Mouse (Mus musculus) CD4-positive, CD25-positive, alpha-beta regulatory T cell, adult 2 months (primary cell): ENCODE measurements at regions not wholly inside any gene's neighbourhood (a gene's known extent, or its start where the extent isn't known, plus 50 kb on each side); places are given as distances from the start of the nearest gene placed in this dataset.

Experiments
- DNase-seq: peaks from one replicate; pipeline ENCODE4 v3.0.0-alpha.2; 2012; ENCODE audit warnings: low read depth, low spot score

- no peak for DNase-seq
These were observed 151.9 kb downstream of the Qrsl1 start for GRCm38 (mm10) chr10:43749496-43750110.

GRCm38 (mm10) chr10:43750401-43750800 lies 151.1 kb downstream of the Qrsl1 start:
- no peak for DNase-seq

DNA sequence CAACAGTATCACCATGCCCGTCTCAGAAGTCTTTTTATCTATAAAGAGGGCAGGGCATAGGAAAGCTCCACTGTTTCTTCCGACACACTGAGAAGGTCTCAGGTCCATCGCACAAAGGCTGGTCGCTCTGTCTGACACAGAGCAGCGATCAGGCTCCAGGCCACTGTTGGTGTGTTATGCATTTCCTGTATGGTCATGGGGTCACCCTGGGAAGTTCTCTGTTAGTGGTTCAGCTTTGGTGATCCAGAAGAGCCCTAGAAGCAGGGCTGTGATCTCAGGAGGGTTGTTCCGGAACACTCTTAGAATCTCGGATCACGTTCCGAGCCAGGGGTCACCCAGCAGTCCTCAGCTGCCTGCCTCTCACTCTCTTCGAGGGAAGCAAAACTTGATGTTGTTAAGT lies 150.7 kb downstream of the Qrsl1 start:
- no peak for DNase-seq

GRCm38 (mm10) chr10:43751881-43752675 lies 149.5 kb downstream of the Qrsl1 start:
- no peak for DNase-seq

- no peak for DNase-seq
These were observed 144.5 kb downstream of the Qrsl1 start for GRCm38 (mm10) chr10:43756881-43757565.

GRCm38 (mm10) chr10:43758124-43759025 lies 143.2 kb downstream of the Qrsl1 start:
- peak; percentile 13 for DNase-seq

GRCm38 (mm10) chr10:43759186-43759905 lies 142.2 kb downstream of the Qrsl1 start:
- DNase-seq, result peak; percentile 12

- DNase-seq, result no peak
These were observed 141.7 kb downstream of the Qrsl1 start for GRCm38 (mm10) chr10:43759906-43760281.

- no peak for DNase-seq
These were observed 139.5 kb downstream of the Qrsl1 start for GRCm38 (mm10) chr10:43761979-43762570.

GRCm38 (mm10) chr10:43764581-43764980 lies 137.0 kb downstream of the Qrsl1 start:
- no peak for DNase-seq

- no peak for DNase-seq
These were observed 136.3 kb downstream of the Qrsl1 start for GRCm38 (mm10) chr10:43765275-43765674.

DNA sequence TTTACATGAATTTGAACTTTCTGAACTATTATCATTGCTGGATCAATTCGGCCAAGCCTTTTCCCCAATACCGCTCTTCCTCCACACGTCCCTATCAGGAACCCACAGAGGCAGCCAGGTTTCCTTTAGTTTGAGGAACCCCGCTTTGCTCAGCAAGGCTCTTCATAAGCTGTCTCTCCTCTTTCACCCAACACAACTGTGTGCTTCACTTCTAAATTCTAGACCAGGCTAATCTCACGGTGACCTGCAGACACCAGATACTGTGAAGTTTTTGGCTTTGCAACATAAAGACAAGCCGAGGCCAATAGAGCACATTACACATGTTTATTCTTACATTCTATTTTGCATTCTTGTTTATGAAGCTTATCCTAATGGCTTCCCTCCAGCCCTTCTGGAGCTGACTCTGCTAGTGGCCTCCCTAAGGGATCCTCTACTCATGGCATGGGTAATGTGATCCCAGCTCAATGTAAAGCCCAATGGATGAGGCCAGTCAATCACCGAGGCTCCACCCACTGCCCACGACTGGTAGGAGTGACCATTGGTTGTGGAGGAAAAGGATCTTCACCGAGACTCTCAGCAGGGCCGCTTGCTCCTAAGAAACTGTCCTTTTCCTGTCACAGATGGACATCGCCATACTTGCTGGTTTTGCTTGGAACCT lies 135.6 kb downstream of the Qrsl1 start:
- DNase-seq, result no peak

GRCm38 (mm10) chr10:43767961-43768726 lies 133.4 kb downstream of the Qrsl1 start:
- DNase-seq, result no peak

GRCm38 (mm10) chr10:43769026-43769425 lies 132.5 kb downstream of the Qrsl1 start:
- no peak for DNase-seq

DNA sequence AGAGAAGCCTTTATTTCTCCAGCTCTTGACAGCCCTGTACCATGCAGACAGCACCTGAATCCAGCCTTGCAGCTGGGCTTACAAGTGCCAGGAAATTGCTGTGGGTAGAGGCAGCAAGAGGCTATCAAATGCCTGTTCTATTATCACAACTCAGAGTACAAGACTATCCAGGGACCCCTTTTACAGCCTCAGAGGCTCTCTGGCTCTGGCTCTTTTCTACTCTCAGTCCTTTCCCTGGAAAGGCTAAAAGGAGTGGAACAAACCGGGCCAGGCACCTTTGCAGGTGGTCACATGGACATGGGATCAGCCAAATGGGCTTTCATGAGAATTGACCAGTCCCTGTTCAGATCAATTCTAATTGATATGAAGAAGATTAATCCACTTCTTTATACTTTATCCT lies 125.7 kb downstream of the Qrsl1 start:
- no peak for DNase-seq

- no peak for DNase-seq
These were observed 123.6 kb downstream of the Qrsl1 start for GRCm38 (mm10) chr10:43777612-43778600.

GRCm38 (mm10) chr10:43780571-43780970 lies 121.0 kb downstream of the Qrsl1 start:
- no peak for DNase-seq

DNA sequence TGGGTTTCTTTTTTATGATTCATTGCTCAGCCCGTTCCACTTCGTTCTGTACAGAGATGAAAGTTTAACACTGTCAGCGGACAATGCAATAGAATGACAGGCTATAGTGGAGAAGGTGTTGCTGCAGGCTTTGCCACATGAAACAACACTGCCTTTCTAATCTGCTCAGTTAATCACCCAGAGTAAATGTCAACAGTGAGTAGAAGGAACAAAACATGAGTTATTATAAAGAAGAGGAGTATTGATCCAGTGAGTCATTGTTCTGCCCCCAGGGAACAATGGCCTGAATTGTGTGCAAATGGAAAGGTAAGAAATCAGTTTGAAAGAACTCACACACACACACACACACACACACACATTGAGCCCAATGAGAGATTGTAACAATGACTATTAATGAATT lies 118.2 kb downstream of the Qrsl1 start:
- DNase-seq, result no peak
